Mouse (Mus musculus) E14TG2a.4 (cell line): Measurements from ENCODE around the gene Foxa3.

Source experiments
- CTCF ChIP-seq: conservative IDR thresholded peaks from 2 replicates; pipeline ENCODE4 v1.5.1; 2014; ENCODE audit warnings: low read length
- NANOG ChIP-seq: IDR thresholded peaks from 2 replicates; pipeline ENCODE4 v1.6.1; 2014; ENCODE audit warnings: borderline replicate concordance, low read length, mixed read lengths
- POU5F1 ChIP-seq: IDR thresholded peaks from 2 replicates; pipeline ENCODE4 v1.6.1; 2014; ENCODE audit warnings: low read length, borderline replicate concordance

- TF ChIP-seq CTCF = no peak
- TF ChIP-seq POU5F1 = no peak
- no peak for TF ChIP-seq NANOG
Measured at GRCm38 (mm10) chr7:18963294-18963843, 60.0 kb downstream of the Foxa3 start.
